Mouse (Mus musculus): ENCODE data around the gene Mlxip.

Gene Mlxip

DNA sequence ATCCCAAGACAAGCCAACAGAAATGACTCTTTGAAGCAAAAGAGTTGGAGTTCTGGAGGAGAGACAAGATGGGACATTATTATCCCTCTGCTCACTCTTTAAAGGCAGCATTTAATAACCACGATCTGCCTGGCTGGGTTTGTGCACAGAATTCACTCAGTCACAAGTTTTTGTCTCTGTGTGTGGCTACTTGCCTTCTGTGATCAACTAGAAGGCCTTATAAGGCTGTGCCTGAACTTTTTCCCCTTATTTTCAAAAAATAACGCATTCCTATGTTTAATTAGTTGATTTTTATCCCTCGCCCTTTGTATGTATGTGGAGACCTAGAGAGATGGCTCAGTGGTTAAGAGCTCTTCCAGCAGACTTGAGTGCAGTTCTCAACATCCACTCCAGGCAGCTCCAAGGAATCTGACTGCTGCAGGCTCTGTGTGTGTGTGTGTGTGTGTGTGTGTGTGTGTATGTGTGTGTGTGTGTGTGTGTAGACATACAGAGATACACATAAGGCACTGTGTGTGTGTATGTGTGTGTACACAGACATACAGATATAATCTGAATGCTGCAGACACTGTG lies 37.8 kb downstream of the Mlxip start:
- DNase-seq (ENCODE audit: low read depth, low spot score): no peak

DNA sequence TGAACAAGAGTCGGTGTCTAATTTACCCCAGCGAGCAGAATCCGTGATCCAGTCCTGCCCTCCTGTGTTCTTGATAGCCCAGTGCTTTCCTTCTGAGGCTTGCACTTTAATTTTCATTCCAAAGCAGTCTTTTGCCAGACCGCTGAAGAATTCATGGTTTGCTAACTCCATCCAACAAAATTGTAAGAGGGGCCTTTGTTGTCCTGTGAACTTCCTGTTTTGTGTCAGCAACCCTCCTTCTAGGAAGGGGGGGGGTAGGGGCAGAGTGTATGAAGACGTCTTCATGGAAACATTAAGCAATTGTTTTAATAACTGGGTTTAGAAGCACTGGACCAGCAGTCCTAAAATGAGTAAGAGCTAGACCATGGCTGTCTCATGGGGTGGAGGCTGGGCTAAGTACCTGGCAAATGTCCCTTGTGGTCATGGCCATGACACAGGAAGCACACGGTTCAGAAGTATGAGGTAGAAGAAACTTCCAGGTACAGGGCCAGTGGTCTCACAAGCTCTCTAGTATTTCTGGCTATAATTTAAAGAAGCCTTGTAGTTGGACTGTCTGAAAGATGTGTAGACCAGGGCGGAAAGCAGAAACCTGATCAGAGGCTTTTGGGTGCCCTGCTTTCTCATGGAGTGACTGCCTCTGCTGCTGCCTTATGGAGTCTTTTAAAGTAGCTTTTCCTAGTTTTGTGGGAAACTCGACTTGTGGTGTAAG lies 41.6 kb downstream of the Mlxip start:
- no peak for DNase-seq (ENCODE audit: low read depth, low spot score)

DNA sequence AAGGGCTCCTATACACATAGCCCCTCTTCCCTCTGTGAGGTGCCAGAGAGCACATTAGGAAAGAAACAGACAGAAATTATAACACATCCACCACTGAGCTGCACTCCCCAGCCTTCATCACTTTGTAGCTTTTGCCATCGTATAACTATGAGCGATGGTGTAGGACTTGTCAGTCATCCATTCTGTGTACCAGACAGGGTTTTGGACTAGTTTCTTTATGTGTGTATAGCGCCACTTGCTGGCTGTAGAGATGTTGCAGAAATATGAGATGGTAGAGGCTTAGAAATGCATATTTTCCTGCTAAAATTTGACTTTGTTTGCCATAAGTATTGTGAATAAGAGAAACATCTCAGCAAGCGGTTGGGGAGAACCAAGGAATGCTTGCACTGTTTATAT lies 42.2 kb downstream of the Mlxip start:
- DNase-seq (ENCODE audit: low read depth, low spot score): peak; percentile 42

DNA sequence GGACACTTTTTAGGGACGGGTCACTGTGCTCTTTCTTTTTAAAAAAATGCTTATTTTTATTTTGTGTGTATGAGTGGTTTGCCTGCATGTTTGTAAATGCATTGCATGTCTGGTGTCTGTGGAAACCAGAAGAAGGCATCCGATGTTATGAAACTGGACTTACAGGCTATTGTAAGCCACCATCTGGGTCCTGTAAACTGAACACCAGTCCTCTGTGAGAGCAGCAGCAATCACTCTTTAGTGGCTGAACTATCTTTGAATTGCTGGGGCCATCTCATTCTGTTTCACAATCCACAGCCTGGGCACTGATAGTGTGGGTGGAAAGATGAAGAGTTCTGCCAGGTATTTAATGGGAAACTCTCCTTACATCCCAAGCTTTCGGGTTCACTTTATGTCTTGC lies 43.8 kb downstream of the Mlxip start:
- DNase-seq (ENCODE audit: low read depth, low spot score): no peak

DNA sequence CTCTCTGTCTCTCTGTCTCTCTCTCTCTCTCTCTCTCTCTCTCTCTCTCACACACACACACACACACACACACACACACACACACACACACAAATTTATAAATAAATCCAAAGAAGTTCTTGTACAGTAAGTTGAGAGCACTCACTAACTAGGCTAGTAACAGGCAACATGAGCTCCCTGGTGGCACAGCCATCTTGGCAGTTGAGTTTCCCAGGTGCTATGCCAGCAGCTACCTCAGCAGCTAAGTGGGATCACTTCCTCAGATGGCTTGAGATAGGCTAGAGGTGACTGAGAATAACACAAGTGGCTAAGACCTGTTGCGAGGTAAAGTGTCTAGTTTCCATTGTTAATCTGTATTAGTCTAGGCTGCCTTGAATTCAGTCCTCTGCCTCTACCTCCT lies 44.7 kb downstream of the Mlxip start:
- DNase-seq (ENCODE audit: low read depth, low spot score): no peak

DNA sequence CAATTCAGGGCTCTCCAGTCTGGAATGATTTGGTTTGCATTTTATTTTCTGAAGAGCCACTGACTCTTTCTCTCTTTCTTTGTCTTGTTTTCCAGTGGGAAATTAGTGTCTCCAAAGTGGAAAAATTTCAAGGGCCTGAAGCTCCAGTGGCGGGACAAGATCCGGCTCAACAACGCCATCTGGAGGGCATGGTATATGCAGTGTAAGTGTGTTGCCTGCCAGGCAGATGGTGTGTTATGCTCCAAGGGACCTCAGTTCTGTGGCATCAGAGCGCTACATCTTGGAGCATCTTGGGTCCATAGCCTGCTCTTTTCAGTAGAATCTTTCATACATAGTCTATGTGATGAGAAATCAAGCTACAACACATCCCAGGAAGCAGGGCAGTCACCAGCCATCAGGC lies 45.3 kb downstream of the Mlxip start:
- DNase-seq (ENCODE audit: low read depth, low spot score): no peak

DNA sequence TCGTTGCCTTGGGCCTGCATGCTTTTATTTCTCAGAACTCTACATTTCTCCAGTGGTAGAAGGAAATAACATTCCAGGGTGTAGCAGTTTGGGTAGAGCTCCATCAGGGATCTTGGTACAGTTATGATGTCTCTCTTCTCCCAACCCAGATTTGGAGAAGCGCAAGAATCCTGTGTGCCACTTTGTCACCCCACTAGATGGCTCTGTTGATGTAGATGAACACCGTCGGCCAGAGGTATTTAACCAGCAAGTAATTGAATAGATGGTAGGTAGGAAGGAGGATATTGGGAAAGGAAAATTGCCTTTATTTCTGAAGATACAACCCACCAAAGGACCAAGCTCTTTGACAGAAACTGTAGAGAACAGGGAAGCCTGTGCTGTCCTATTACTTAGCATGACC lies 46.1 kb downstream of the Mlxip start:
- DNase-seq (ENCODE audit: low read depth, low spot score): no peak

DNA sequence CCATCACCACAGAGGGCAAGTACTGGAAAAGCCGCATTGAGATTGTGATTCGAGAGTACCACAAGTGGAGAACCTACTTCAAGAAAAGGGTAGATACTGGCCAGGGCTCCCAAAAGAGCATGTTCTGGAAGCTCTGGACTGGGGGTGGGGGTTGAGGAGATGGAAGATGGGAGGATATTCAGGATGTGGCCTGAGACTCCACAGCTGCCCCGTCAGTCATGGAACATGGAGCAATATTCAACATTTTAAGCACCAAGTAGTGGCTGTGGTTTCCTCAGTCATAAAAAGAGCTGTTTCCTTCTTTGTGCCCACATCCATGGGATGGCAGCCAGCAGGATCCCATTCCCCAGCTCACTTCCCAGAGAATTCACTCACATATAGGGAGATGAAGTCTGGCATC lies 47.7 kb downstream of the Mlxip start:
- no peak for DNase-seq (ENCODE audit: low read depth, low spot score)

DNA sequence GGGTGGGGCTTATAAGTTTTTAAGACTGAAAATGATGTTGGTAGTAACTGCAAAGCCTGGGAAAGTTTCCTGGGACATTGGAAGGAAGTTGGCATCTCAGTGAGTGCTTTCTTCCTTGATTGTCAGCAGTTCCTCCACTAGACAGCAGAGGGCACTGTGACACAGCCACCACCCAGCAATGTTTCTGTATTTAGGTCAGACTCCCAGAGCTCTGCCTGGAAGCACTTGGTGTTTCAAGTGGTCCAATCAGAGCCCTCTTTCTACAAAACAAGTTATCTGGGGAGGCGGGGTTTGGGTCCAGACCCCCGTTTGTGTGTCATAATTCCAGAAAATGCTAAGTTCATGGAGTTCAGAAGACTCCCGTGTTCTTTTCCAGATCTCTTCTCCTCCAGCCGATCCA lies 49.5 kb downstream of the Mlxip start:
- DNase-seq (ENCODE audit: low read depth, low spot score): peak; percentile 77

DNA sequence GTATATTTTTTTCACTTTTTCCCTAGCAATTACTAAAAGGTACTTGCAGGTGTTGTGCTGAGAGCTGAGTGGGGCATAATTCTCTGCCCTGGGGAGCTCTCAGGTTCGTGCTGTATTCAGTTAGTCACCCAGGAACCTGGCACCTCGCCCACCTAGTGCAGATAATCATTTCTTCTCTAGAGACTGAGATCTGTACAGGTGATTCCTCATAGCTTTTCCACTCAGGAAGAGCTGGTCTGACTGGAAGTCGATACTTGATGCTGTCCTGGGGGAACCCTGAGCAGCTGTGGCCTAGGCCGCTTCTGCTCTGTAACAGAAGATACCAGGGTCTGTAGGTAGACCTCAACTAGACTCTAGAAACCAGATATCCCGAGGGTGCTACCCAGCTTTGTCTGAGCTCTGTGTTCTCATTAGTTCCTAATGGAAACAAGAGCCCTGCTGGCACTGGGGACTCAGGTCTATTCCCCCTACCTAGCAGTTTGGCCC lies 50.3 kb downstream of the Mlxip start:
- no peak for DNase-seq (ENCODE audit: low read depth, low spot score)

DNA sequence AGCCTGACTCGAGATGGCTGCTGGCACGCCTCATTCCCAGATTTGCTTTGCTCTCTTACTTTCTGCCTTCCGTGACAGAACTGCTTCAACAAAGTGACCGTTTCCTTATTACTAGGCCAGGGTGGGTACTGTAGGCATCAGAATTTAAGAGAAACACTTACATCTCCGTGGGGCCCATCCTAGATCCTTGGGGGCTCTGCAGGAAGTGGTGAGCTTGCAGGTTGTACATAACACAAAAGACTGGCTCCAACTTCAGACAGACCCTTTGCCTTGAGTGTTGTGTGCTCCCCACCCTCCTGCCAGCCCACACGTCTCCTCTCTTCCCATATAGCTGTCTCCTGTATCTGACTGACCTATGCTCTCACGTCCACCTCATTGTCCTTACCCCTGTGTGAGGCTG lies 57.3 kb downstream of the Mlxip start:
- DNase-seq (ENCODE audit: low read depth, low spot score): no peak

DNA sequence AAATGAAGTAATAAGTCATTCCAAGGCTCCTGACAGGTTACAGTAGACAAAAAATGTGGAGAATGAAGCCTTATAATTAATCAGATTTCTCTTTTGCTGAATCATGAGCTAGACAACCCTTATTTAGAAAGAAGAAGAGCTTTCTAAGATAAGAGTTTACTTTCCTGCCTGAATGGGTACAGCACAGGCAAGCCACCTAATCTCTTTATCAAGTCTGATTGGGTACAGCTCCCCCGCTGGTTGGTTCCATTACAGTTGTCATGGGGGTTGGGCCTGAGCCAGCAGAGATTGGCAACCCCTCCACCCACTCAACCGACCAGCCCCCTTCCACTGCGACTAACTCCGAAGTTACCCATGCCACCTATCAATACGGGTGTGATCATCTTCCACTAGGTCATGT lies 66.8 kb downstream of the Mlxip start:
- no peak for DNase-seq (ENCODE audit: low read depth, low spot score)

DNA sequence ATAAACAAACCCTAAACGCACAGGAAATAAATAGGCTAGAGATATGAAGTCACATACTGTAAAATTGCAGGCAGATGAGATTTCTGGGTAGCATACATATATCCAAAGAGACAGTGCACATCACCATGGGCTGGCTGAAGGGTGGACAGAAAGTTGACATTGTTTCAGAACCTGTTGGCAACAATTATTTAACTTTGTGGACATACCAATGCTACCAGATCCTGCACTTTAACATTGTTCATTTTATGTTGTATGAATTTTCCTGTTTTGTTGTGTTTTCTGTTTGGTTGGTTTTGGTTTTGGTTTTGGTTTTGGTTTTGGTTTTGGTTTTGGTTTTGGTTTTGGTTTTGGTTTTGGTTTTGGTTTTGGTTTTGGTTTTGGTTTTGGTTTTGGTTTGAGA lies 70.0 kb downstream of the Mlxip start:
- DNase-seq (ENCODE audit: low read depth, low spot score): no peak

DNA sequence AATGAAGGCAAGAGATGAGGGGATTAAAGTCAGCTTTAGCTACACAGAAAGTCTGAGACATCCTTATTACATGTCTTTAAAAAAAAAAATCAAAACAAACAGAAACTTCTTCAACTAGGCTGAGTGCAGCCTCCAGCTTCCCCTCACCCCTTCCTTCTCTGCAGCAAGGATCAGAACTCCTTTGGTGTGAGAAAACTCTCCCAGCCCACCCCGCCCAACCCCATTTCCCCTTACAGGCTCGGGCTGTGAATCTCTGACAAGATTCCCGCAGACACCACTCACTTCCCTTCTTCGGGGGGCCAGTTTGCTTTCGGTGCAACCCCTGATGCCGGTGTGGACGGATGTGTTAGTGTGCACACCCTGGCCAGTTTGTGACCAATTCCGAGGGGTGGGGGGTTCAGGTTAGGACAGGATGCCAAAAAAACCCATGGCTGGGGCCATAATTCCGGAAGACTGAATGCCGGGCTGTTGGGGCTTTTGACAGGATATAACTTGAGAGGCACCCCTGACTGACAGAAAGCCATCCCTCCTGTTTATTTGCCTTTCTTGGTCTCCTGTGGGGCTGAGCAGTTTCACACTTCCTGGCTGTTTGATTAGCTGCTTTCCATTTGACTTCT lies 76.3 kb downstream of the Mlxip start:
- peak; percentile 10 for DNase-seq (ENCODE audit: low read depth, low spot score)

DNA sequence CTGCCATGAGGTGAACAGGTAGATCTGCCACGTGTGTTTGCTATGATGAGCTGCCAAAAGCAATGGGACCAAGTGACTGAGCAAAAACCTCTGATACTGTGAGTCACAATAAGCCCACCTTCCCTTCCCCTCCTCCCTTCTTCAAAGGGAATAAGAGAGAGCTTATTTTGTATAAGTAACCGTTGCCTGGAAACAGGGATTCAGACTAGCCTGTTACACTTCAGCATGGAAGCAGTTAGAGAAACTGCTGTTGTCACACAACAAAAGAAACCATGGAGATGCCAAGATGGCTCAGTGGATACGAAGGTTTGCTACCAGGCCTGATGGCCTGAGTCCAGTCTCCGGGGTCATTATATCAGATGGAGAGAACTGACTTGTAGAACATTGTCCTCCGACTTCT lies 79.2 kb downstream of the Mlxip start:
- DNase-seq (ENCODE audit: low read depth, low spot score): no peak

DNA sequence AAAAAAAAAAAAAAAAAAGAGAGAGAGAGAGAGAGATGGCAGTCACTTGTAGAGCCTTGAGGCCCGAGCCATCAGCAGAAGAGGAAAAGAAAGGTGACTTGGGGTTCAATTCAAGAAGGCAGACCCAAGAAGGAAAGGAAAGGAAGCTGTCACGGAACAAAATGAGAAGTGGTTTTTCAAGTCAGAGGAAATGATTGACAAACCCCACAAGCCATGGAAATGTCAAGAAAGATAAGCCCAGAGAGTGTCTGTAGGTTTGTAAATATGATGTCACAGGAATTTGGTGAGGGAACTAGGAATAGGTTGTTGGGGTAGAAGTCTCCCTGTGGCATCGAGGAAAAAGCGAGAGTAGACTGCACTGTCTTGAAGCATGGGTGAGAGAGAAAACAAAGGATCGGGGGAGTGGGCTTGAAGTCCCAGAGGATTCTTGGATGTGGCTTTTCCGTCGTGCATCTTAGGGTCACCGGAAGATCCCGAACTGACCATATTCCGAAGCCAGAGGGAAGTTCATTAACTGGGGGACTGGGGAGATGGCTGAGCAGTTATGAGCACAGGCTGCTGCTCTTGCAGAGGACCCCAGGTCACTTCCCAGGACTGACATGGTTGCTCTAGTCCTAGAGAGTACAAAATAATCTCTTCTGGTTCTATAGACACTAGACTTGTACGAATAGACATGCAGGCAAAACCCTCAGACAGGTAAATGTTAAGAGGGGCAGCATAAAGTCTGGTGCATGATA lies 93.2 kb downstream of the Mlxip start:
- DNase-seq (ENCODE audit: low read depth, low spot score): no peak

DNA sequence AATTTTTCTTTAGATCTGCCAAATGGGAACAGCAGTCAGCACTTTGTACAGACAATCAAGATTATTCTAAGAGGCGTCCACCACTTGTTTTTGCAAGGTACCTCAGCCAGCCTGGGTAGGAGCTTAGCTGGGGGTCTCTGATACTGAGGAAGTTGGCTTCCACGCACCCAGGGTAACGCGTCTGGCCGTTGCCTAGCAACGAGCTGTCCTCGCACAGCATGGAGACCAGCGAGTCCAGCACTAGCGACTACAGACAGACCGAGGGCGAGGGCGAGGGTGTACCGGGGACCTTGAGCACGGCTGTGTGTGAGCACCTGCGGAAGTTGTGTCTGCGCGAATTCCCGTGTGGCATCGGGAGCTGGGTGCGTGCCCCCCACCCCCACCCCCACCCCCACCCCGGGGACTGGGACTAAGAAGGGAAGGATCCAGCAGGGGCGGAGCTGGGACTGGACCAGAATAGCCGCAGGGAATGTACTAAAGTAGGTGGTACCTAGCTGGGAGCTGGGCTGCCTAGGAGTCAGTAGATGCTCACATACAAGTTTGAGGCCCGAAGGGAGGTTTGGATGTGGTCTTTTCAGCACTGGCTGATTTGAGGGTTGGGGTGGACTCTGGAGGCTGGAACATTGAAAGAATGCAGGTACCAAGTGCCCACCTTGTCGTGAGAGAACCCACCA lies 94.7 kb downstream of the Mlxip start, which contains the start of the genes Lrrc43 and Il31:
TSS of gene Lrrc43 (plus strand) at position 194 of the 674 bp plus-strand sequence.
TSS of gene Il31 (minus strand) at position 378 of the 674 bp plus-strand sequence.
- peak; percentile 80 for DNase-seq (ENCODE audit: low read depth, low spot score)

DNA sequence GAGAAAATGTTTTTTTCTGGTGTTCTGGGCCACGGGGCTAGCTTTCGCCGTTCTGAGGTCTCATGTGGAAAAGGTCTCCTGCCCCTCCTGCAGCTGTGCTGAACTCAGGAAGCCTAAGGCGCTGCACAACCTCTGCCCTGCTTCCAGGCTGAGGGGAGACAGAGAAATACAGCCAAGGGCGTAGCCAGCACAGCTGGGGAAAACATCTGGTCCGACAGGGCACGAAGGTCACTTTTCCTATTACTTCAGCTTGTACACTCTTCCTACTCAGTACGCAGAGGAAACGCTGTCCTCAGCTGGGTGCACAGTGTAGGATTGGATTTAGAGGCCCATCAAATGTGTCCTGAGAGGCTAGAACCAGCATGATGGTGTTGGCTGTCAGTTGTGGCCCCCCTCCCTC lies 95.3 kb downstream of the Mlxip start:
- DNase-seq (ENCODE audit: low read depth, low spot score): peak; percentile 45

DNA sequence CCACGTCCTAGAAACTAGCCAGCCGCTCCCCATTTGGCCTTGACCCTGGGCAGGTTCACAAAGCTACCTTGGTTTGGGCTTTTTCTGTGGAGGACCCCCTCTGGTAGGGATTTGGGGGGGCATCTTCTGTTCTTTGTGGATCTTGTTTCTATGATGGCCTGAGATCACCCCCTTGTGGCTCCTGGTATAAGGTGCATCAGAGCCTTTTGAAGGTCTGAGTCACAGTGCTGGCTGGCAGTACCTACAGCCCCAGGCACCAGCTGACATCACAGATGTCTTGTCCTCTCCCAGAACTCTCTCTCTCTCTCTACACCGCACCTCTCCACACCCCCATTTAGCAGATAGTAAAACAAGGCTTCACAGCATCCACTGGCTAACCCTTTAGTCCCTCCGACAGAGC lies 105.1 kb downstream of the Mlxip start:
- no peak for DNase-seq (ENCODE audit: low read depth, low spot score)

DNA sequence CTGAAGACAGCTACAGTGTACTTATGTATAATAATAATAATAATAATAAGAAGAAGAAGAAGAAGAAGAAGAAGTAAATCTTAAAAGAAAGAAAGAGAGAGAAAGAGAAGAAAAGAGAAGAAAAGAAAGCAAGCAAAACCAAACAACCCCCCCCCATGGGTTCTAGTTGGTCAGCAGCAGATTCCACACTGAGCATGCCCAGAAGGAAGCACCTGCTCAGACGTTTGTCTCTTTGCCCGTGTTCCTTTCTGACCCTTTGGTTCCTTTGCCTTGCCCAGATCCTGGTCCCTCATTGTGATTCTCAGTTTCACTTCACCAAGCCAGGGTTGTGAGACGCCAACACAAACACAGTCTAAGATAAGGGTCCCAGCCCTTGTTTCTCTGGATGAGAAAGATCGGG lies 107.4 kb downstream of the Mlxip start:
- DNase-seq (ENCODE audit: low read depth, low spot score): no peak

All from mesoderm, embryonic 11.5 days (tissue).